In the genomic region with DNA sequence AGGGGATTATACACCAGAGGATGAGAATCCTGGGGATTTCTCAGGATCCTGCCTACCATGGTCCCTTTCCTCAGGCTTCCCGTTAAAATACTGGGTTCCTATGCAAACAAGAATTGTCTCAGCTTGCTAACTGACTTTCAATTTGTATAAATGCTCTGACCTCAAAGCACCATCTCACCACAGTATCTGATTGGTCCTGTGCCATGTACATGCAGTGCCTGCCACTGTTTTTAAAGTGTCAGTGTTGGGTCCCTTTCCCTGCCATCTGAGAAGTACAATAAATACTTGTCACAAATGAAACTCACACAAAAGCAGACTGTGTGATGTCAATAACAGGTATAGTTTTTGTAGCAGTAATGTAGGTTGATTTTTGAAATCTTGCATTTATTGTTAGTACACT, we compare ENCODE assay signal across 20 mouse cellular contexts.
"Had no signal": no experiment of that assay in that cellular context is flagged by ENCODE, and none has a peak within 500 bp of the region (broad histone marks: within the 10 kb centered on the region; RNA-seq: fewer than 3 reads in every experiment).

No protein-coding gene starts in this region.

- H3K4me1 ChIP-seq: limb, embryonic 12.5 days; limb, embryonic 15.5 days; lung, embryonic 15.5 days; midbrain, embryonic 13.5 days; neural tube, embryonic 12.5 days; neural tube, embryonic 15.5 days; stomach, embryonic 15.5 days had no signal

- H3K9me3 ChIP-seq: limb, embryonic 12.5 days; limb, embryonic 15.5 days; lung, embryonic 15.5 days; midbrain, embryonic 13.5 days; neural tube, embryonic 12.5 days; neural tube, embryonic 15.5 days; stomach, embryonic 15.5 days had no signal

- H3K27ac ChIP-seq: limb, embryonic 12.5 days; limb, embryonic 15.5 days; liver, embryonic 14.5 days; lung, embryonic 15.5 days; midbrain, embryonic 13.5 days; neural tube, embryonic 12.5 days; neural tube, embryonic 15.5 days; stomach, embryonic 15.5 days had no signal

- ATAC-seq: liver, postnatal 0 days; midbrain, embryonic 13.5 days had no signal

- H3K36me3 ChIP-seq: limb, embryonic 12.5 days; limb, embryonic 15.5 days; lung, embryonic 15.5 days; midbrain, embryonic 13.5 days; neural tube, embryonic 12.5 days; neural tube, embryonic 15.5 days; stomach, embryonic 15.5 days had no signal

- H3K4me2 ChIP-seq: limb, embryonic 12.5 days; limb, embryonic 15.5 days; liver, embryonic 11.5 days; lung, embryonic 15.5 days; midbrain, embryonic 13.5 days; neural tube, embryonic 12.5 days; neural tube, embryonic 15.5 days; stomach, embryonic 15.5 days had no signal

- H3K4me3 ChIP-seq: limb, embryonic 12.5 days; limb, embryonic 15.5 days; lung, embryonic 15.5 days; midbrain, embryonic 13.5 days; neural tube, embryonic 12.5 days; neural tube, embryonic 15.5 days; stomach, embryonic 15.5 days had no signal

- H3K27me3 ChIP-seq: limb, embryonic 12.5 days; limb, embryonic 15.5 days; lung, embryonic 15.5 days; midbrain, embryonic 13.5 days; neural tube, embryonic 12.5 days; neural tube, embryonic 15.5 days; stomach, embryonic 15.5 days had no signal

- H3K9ac ChIP-seq: limb, embryonic 12.5 days; limb, embryonic 15.5 days; liver, embryonic 14.5 days; liver, postnatal 0 days; lung, embryonic 15.5 days; midbrain, embryonic 13.5 days; neural tube, embryonic 12.5 days; neural tube, embryonic 15.5 days; stomach, embryonic 15.5 days had no signal

- DNase-seq: kidney, adult 11 months; kidney, adult 8-10 months; kidney, postnatal 14 days; kidney, postnatal 4 days; left cerebral cortex, postnatal 4 days; liver, postnatal 0 days; lung, postnatal 14 days; right cerebral cortex, adult 18-20 months; right cerebral cortex, postnatal 14 days; spleen, adult 18-20 months; thymus, postnatal 25 days had no signal
